Mouse (Mus musculus) megakaryocyte, embryonic 14.5 days (primary cell): ENCODE results near the gene Shld2.

ENCODE experiments used
- FLI1 ChIP-seq: IDR thresholded peaks from 2 replicates; pipeline ENCODE4 v1.6.1; 2012; ENCODE audit warnings: low read length, inconsistent platforms, mixed read lengths
- GATA1 ChIP-seq: IDR thresholded peaks from 3 replicates; pipeline ENCODE4 v1.6.1; 2012; ENCODE audit warnings: mixed read lengths, low read length, inconsistent platforms, borderline replicate concordance

GRCm38 (mm10) chr14:34357671-34358455 lies 47.6 kb upstream of the Shld2 start:
- TF ChIP-seq FLI1 (no peak), GATA1 (no peak)
